Mouse (Mus musculus) granulocyte monocyte progenitor cell, adult 5-6 weeks (primary cell): ENCODE results near the gene Gm6309. TPM values are rescaled to one million over a fixed set of nuclear protein-coding genes. Genes with fewer than 3 reads are reported as not detected.

ENCODE experiments used
- total RNA-seq, 2 experiments: library from RNA; stranded (forward) in 1 of 2; stranded (reverse) in 1 of 2; fragments of 200-712, 200-1000 nt in 1 of 2; fragments of >200 nt in 1 of 2; fragmentation: Nextera tagmentation in 1 of 2; gene quantifications; 2 replicates each; pipeline ENCODE4 v1.2.3; 2014 to 2017

Gene Gm6309
- total RNA-seq, 2 experiments from 2014 or later = not detected

Other genes with a start within 250 kb of the Gm6309 start
- not detected in 2 replicates for gene Cyp3a25, start 161.1 kb downstream of the Gm6309 start, total RNA-seq (2014; fragmentation: Nextera tagmentation)
- gene Cyp3a25, start 161.1 kb downstream of the Gm6309 start, total RNA-seq (2017) = not detected in 2 replicates
- not detected in 2 replicates for gene Cyp3a59, start 91.5 kb downstream of the Gm6309 start, total RNA-seq (2014; fragmentation: Nextera tagmentation)
- gene Cyp3a59, start 91.5 kb downstream of the Gm6309 start, total RNA-seq (2017) = not detected in 2 replicates
- gene Gm5565, start 10.2 kb downstream of the Gm6309 start, total RNA-seq (2014; fragmentation: Nextera tagmentation) = not detected in 2 replicates
- gene Gm5565, start 10.2 kb downstream of the Gm6309 start, total RNA-seq (2017) = not detected in 2 replicates
- gene 1700001J03Rik, start 14.6 kb upstream of the Gm6309 start, total RNA-seq (2014; fragmentation: Nextera tagmentation) = not detected in 2 replicates
- gene 1700001J03Rik, start 14.6 kb upstream of the Gm6309 start, total RNA-seq (2017) = not detected in 2 replicates
- 23.8 and 24.0 TPM in 2 replicates for gene Rnf6, start 50.8 kb upstream of the Gm6309 start, total RNA-seq (2014; fragmentation: Nextera tagmentation)
- gene Rnf6, start 50.8 kb upstream of the Gm6309 start, total RNA-seq (2017) = 34.7 and 38.5 TPM in 2 replicates
- gene Cdk8, start 60.5 kb upstream of the Gm6309 start, total RNA-seq (2014; fragmentation: Nextera tagmentation) = 36.1 and 56.1 TPM in 2 replicates
- 43.8 and 49.3 TPM in 2 replicates for gene Cdk8, start 60.5 kb upstream of the Gm6309 start, total RNA-seq (2017)
- not detected in 2 replicates for gene Wasf3, start 214.3 kb upstream of the Gm6309 start, total RNA-seq (2014; fragmentation: Nextera tagmentation)
- gene Wasf3, start 214.3 kb upstream of the Gm6309 start, total RNA-seq (2017) = not detected in 2 replicates